Mouse (Mus musculus) neural tube, embryonic 15.5 days (tissue): Measurements from ENCODE around the gene Wwox. TPM values are rescaled to one million over a fixed set of nuclear protein-coding genes. Genes with fewer than 3 reads are reported as not detected.

ENCODE experiments used
- ATAC-seq: fragments of 200-750 bp; cut with Nextera tagmentation; 2 replicates; pipeline ENCODE4 v1.8.0; 2017; ENCODE audit warnings: mild to moderate bottlenecking, moderate TSS enrichment, moderate library complexity; ENCODE audit not compliant: low FRiP score
- H3K27ac ChIP-seq: fragments of 300-500 bp; sonication (generic); replicated peaks from 2 replicates; pipeline ENCODE4 v1.5.1; 2015; ENCODE audit warnings: mild to moderate bottlenecking, inconsistent platforms
- H3K27me3 ChIP-seq: fragments of 300-500 bp; sonication (generic); replicated peaks from 2 replicates; pipeline ENCODE4 v1.6.1; 2015; ENCODE audit warnings: inconsistent platforms
- H3K36me3 ChIP-seq: fragments of 300-500 bp; sonication (generic); 2 replicates; pipeline ENCODE4 v1.6.1; 2015; ENCODE audit warnings: inconsistent platforms
- H3K4me1 ChIP-seq: fragments of 300-500 bp; sonication (generic); 2 replicates; pipeline ENCODE4 v1.6.1; 2015; ENCODE audit warnings: inconsistent platforms
- H3K4me2 ChIP-seq: fragments of 300-500 bp; sonication (generic); 2 replicates; pipeline ENCODE4 v1.6.1; 2015; ENCODE audit warnings: inconsistent platforms, mild to moderate bottlenecking, moderate library complexity
- H3K4me3 ChIP-seq: fragments of 300-500 bp; sonication (generic); replicated peaks from 2 replicates; pipeline ENCODE4 v1.5.1; 2015; ENCODE audit warnings: mild to moderate bottlenecking, inconsistent platforms
- H3K9ac ChIP-seq: fragments of 300-500 bp; sonication (generic); replicated peaks from 2 replicates; pipeline ENCODE4 v1.6.1; 2015; ENCODE audit warnings: mild to moderate bottlenecking, inconsistent platforms
- H3K9me3 ChIP-seq: fragments of 300-500 bp; sonication (generic); replicated peaks from 2 replicates; pipeline ENCODE4 v1.6.1; 2016; ENCODE audit warnings: inconsistent platforms
- WGBS: fragments of 180-500 bp; shearing (Covaris S2); methylation state at CpG from one replicate; pipeline ENCODE4 v1.1.7; 2015; ENCODE audit warnings: mixed read lengths; 5-methylcytosine and 5-hydroxymethylcytosine counted together
- polyA plus RNA-seq: library from polyadenylated mRNA; unstranded; fragments of >200 nt; fragmentation: Nextera tagmentation; extraction: Ambion mirVana; gene quantifications from 2 replicates; pipeline ENCODE4 v1.2.1, GENCODE M21; 2015

The Wwox gene
- polyA plus RNA-seq, 1 experiment from 2014 or later, result 12.9 TPM

DNA sequence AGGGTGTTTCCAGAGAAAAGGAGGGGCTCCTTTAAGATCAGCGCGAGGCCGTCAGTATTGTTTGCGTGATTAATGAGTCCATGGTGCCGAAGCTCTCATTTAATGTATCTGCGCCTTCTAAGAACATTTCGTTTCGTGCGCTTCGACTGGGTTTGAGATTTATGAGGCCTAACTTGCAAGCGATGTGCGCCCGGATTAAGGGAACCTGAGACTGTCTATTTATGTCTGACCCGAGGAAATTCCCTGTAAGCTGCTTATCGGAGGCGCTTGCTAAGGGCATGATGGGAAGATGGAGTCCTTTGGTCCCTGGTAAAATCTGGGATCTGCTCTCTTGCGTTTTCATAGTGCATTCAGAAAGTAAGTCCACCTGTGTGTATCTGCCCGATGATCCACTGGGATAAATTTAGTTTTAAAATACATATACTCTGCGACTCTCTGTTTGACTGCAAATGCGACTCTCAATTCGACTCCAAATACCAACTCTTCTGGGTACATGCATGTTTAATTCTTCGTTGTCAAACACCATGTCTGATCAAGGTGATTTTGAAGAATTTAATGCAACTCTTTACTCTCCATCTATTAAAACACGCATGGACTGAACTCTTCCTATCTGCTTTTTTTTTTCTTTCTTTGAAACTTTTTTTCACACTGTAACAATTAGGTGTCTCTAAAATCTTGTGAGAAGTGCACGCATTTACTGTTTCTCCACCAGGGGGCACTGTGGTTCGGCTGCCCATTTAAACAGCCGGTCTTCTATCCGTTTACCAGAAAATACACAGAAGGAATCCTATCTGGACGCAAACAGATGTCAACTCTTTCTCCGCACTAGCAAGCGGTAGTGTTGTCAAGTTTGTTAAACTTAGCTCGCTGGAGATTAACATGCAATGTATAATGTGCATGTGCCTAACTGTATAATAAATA, 331.7 kb downstream of the Wwox start:
- Histone ChIP-seq H3K4me3 (0 out of 2 replicates have a peak overlapping the region, but pooled peaks have one; percentile 12), H3K36me3 (no peaks in the 10 kb centered on the region), H3K9ac (0 out of 2 replicates have a peak overlapping the region, but pooled peaks have one; percentile 23), H3K9me3 (no peaks in the 10 kb centered on the region), H3K27me3 (no peaks in the 10 kb centered on the region), H3K4me1 (peaks cover 38% of the 10 kb centered on the region), H3K27ac (no peak overlapping the region), H3K4me2 (peak overlapping the region; percentile 44)
- 23% methylated on average over 31 of the region's 31 CpGs for WGBS
- no peak for ATAC-seq

DNA sequence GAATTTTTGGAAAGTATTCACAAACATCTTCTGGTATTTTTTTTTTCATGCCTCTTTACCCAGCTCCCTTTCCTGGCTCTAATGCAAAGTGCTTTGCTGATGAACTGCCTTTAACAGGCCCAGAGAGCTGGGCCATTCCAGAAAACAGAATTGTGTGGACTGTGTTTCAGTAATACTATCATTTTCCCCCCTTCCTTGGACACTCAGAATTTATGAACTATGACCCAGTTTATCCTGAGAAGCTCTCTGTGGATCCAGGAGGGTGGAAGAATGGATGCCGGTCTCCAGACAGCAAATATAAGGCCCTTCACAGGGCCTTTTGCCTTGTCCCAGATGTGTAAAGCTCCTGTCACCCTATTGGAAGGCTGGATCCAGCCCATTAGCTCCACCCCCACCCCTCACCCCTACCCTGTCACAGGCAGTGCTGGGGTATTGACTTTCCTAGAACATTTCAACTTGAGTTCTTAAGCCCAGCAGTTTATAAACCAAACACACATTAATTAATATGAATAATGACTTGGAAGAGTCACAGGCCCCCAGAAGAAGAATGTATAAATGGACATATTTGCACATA, 332.9 kb downstream of the Wwox start:
- Histone ChIP-seq H3K27me3 (no peaks in the 10 kb centered on the region), H3K36me3 (no peaks in the 10 kb centered on the region), H3K27ac (no peak overlapping the region), H3K4me2 (no peak overlapping the region), H3K4me1 (peaks cover 38% of the 10 kb centered on the region), H3K9ac (no peak overlapping the region), H3K4me3 (no peak overlapping the region), H3K9me3 (no peaks in the 10 kb centered on the region)
- 41% methylated on average over 1 of the region's 1 CpGs for WGBS
- no peak for ATAC-seq

DNA sequence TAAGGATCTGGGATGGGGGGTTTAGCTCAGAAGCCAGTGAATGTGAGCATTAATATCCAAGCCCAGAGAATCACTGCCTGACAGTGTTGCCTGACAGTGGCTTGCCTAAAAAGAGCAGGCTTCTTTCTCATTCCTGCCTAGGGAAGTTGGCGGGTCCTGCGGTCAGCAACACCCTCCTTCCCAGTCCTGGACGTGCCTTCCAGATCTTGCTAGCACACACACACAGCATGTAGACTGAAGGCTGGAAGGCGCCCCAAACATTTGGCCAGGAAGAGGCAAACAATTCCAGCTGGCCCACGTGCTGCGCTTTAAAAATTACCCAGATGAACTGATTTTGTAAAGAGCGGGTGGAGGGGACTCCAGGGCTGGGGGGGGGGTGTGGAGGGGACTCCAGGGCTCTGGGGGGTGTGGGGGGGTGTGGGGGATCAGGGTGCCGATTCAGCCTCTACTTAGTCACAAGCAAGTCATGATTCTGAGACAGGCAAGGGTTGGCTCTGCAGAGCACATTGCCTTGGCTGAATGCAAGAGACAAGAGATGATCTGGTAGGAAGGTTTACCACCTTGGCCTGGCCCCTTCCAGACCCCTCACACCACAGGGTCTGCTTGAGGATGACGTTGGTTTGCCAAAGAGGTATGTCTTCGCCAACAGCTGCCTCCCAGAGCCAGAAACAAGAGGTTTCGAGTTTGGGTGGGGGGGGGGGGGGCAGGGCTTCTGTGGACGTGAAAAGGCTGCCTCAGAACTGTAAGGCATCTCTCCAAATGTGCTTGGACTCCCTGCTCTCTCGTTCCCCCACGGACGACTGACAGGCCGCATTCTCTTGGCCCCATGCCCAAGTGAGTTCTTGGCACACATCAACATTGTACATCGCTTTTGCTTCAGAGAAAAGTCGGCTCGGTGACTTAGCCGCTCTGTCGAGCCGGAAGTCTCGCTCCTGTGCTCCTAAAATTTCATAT, 334.3 kb downstream of the Wwox start:
- Histone ChIP-seq H3K4me2 (peak overlapping the region; percentile 17; the same call in 1 of the 2 replicates), H3K4me3 (no peak overlapping the region), H3K9ac (no peak overlapping the region), H3K36me3 (no peaks in the 10 kb centered on the region), H3K27ac (peak overlapping the region; percentile 41; the same call in 1 of the 2 replicates), H3K4me1 (peaks cover 38% of the 10 kb centered on the region), H3K9me3 (no peaks in the 10 kb centered on the region), H3K27me3 (no peaks in the 10 kb centered on the region)
- WGBS, result 36% methylated on average over 23 of the region's 23 CpGs
- no peak; the same call in 1 of the 2 replicates for ATAC-seq

DNA sequence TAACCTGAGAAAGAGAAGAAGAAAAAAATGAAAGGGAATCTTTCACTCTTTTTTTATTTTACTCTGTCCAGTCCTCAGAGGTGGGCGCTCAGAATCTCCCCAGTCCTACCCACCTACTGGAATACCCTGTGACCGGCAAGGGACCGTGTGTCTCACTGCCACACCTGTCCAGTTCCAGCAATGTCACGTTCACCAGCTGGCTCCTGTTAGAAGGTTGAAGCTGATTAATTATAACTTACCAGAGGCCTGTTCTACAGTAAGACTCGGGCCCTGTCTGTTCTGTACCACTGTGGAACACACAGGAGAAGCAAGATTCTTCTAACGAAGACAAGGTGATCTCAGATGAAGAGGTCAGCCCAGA, 334.9 kb downstream of the Wwox start:
- H3K4me3 ChIP-seq, result no peak overlapping the region
- H3K9me3 ChIP-seq, result no peaks in the 10 kb centered on the region
- no peaks in the 10 kb centered on the region for H3K27me3 ChIP-seq
- H3K4me1 ChIP-seq, result peaks cover 38% of the 10 kb centered on the region
- H3K9ac ChIP-seq, result no peak overlapping the region
- no peak for ATAC-seq
- H3K36me3 ChIP-seq, result no peaks in the 10 kb centered on the region
- H3K27ac ChIP-seq, result no peak overlapping the region
- H3K4me2 ChIP-seq, result peak overlapping the region; percentile 17; the same call in 1 of the 2 replicates
- WGBS, result 70% methylated on average over 6 of the region's 6 CpGs

DNA sequence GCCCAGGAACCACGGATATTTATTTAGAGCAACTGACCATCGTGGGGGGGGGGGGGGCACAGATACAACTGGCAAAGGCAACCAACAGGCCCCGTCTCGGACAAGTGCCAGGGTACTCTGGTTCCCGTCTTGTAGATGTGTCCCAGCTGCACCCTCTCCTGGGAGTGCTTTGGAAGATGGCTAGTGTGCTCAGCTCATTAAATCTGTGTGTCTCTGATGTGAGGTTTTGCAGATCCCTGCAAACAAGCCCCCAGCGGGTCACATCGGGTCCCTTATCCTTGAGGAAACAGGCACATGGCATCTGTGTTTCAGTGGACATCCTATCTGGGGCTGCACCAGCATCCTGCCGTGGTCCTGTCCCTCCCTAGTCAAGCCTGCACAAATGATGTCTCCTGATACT, 336.1 kb downstream of the Wwox start:
- no peaks in the 10 kb centered on the region for H3K27me3 ChIP-seq
- no peak for ATAC-seq
- WGBS, result 46% methylated on average over 8 of the region's 8 CpGs
- no peak overlapping the region for H3K9ac ChIP-seq
- no peaks in the 10 kb centered on the region for H3K36me3 ChIP-seq
- no peak overlapping the region for H3K27ac ChIP-seq
- H3K9me3 ChIP-seq, result no peaks in the 10 kb centered on the region
- H3K4me2 ChIP-seq, result no peak overlapping the region
- peaks cover 36% of the 10 kb centered on the region for H3K4me1 ChIP-seq
- H3K4me3 ChIP-seq, result no peak overlapping the region

DNA sequence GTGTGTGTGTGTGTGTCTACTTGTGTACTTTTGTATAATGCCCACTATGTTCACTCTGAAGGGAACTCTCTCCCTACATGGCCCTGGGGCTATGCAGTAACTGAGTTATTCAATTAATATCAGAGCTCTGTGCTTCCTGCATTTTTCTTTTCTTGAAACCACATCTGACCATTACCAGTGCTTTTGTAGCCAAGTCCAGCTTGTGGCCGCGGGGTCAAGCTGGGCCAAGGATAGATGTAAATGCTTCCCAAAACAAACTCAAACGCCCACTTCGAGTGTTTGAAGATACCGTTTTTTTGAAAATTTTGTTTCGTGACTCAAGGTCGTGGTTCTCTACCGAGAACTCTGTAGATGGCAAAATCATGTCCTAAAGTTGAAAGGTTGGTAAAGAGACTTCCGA, 337.2 kb downstream of the Wwox start:
- Histone ChIP-seq H3K4me2 (no peak overlapping the region), H3K9me3 (no peaks in the 10 kb centered on the region), H3K9ac (no peak overlapping the region), H3K36me3 (no peaks in the 10 kb centered on the region), H3K27me3 (no peaks in the 10 kb centered on the region), H3K4me1 (peaks cover 31% of the 10 kb centered on the region), H3K4me3 (no peak overlapping the region), H3K27ac (no peak overlapping the region)
- no peak for ATAC-seq
- 95% methylated on average over 9 of the region's 9 CpGs for WGBS

DNA sequence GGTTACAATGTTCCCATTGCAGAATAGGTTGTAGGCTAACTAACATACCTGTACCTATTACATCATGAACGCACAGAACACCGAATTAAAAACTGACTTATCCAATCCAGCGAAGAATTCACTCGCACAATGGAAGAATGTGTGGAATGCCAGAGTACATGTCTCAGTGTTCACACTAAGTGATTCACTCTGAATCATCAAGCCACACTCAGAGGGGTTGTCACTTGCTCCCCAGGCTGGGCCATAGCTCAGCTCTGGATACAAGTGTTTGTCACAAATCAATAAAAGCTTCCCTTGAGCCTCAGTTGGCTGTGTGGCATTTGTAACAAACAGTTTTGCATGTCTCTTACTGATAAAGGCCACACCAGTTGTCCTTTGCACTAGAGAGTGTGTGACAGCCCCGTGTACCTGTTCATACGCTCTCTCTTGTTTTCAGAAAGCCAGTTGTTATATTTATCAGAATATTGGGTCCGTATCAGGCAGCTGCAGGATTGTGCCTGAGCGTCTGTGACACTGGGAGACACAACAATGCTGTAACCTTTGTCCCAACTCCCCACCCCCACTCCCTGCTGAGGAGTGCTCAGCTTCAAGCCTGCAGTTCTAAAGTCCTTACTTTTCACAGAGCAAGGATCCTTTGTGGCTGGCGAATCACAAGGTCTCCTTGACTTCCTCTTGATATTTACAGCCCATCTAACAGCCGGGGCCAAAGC, 338.0 kb downstream of the Wwox start:
- Histone ChIP-seq H3K9me3 (no peaks in the 10 kb centered on the region), H3K36me3 (no peaks in the 10 kb centered on the region), H3K9ac (no peak overlapping the region), H3K27me3 (no peaks in the 10 kb centered on the region), H3K27ac (no peak overlapping the region), H3K4me1 (peaks cover 31% of the 10 kb centered on the region), H3K4me2 (no peak overlapping the region), H3K4me3 (no peak overlapping the region)
- 60% methylated on average over 10 of the region's 10 CpGs for whole genome bisulfite sequencing
- ATAC-seq, result no peak

DNA sequence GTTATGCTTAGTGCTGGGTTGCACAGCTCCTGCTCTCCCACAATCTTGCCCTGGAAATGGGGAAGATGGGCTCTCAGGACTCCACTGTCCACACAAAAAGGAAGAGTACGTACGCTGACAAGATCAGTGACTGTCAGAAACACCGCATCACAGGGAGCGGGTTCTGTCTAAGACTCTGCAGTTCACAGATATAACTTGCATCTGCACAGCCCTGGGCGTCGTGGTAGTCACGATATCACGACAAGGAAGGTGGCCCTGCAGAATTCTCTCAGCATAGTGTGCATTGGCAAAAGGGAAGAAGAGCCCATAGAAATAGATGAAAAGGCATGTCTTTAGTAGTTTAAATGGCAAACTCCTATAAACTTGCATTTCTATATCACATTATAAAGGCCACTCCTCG, 339.5 kb downstream of the Wwox start:
- no peak overlapping the region for H3K4me2 ChIP-seq
- no peak overlapping the region for H3K27ac ChIP-seq
- H3K36me3 ChIP-seq, result no peaks in the 10 kb centered on the region
- H3K4me3 ChIP-seq, result no peak overlapping the region
- no peaks in the 10 kb centered on the region for H3K27me3 ChIP-seq
- WGBS, result 86% methylated on average over 9 of the region's 9 CpGs
- no peak for ATAC-seq
- no peak overlapping the region for H3K9ac ChIP-seq
- peaks cover 22% of the 10 kb centered on the region for H3K4me1 ChIP-seq
- H3K9me3 ChIP-seq, result no peaks in the 10 kb centered on the region

DNA sequence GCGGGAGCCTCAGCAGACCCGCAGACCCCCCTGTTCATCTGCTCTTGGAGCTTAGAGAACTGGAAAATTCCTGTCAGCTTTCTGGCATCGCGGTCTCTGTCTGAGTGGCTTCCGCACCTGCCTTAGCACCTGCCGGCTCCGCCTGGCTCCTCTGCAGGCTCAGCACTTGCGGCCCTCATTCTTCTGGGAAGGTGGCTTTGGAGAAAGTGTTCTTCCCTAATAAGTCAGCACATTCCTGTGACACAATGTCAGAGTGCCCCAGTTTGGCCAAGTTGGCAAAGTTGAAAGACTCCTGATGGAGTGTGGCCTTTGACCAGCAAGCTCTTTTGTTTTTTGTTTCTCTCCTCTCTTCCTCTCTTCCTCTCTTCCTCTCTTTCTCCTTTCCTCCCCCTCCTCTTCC, 343.9 kb downstream of the Wwox start:
- no peak overlapping the region for H3K27ac ChIP-seq
- 85% methylated on average over 8 of the region's 8 CpGs for WGBS
- ATAC-seq, result no peak

DNA sequence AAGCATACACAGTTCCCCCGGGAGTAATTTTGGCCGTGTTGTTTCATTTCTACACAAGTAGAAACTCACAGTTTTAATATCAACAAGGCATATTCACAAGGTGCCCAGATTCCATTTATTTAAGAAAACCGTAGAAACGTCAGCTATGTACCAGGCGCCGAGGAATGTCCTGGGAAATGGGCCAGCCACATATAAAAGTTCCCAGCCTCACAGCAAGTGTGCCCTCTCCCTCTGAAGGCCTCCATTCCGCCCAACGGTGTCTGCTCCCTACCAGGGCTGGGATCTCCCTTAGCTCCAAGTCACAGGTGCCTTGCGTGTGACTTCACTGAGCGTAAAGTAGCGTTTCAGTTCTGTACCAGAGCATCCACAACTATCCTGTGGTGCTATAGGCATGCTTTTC, 346.4 kb downstream of the Wwox start:
- Histone ChIP-seq H3K4me3 (no peak overlapping the region), H3K4me2 (no peak overlapping the region), H3K9me3 (no peaks in the 10 kb centered on the region), H3K27me3 (no peaks in the 10 kb centered on the region), H3K27ac (no peak overlapping the region), H3K9ac (no peak overlapping the region), H3K4me1 (0 out of 2 replicates have a peak, but pooled peaks cover 5% of the 10 kb centered on the region), H3K36me3 (no peaks in the 10 kb centered on the region)
- WGBS, result 78% methylated on average over 11 of the region's 11 CpGs
- ATAC-seq, result no peak

More for the DNA sequence above, 343.9 kb downstream of the Wwox start:
- Histone ChIP-seq H3K27me3 (no peaks in the 10 kb centered on the region), H3K4me3 (no peak overlapping the region), H3K4me1 (0 out of 2 replicates have a peak, but pooled peaks cover 5% of the 10 kb centered on the region), H3K4me2 (no peak overlapping the region), H3K36me3 (no peaks in the 10 kb centered on the region), H3K9ac (no peak overlapping the region), H3K9me3 (no peaks in the 10 kb centered on the region)

DNA sequence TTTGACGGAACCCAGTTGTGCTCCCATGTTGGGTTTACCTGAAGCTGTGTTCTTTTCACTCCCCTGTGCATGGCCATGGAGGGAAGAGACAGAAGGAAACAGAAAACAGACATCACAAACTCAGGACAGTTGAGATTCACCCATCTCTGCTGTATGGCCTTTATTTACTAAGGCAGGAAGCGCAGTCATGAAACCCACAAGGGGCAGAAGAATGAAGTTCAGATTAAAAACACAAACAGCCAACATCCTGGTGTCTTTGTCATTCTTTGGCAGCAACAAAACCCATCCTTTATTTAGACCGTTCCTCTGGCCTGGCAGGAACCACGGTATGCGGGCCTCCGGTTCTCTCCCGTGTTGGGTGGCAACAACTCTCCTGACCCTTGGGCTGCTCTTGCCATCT, 350.2 kb downstream of the Wwox start:
- no peaks in the 10 kb centered on the region for H3K4me1 ChIP-seq
- H3K27me3 ChIP-seq, result no peaks in the 10 kb centered on the region
- H3K4me2 ChIP-seq, result no peak overlapping the region
- no peak overlapping the region for H3K27ac ChIP-seq
- 86% methylated on average over 7 of the region's 7 CpGs for WGBS
- no peak overlapping the region for H3K4me3 ChIP-seq
- no peak for ATAC-seq
- no peaks in the 10 kb centered on the region for H3K9me3 ChIP-seq
- H3K36me3 ChIP-seq, result no peaks in the 10 kb centered on the region
- H3K9ac ChIP-seq, result no peak overlapping the region
